Comparison of ENCODE assay signal across 8 mouse cellular contexts in the genomic region with DNA sequence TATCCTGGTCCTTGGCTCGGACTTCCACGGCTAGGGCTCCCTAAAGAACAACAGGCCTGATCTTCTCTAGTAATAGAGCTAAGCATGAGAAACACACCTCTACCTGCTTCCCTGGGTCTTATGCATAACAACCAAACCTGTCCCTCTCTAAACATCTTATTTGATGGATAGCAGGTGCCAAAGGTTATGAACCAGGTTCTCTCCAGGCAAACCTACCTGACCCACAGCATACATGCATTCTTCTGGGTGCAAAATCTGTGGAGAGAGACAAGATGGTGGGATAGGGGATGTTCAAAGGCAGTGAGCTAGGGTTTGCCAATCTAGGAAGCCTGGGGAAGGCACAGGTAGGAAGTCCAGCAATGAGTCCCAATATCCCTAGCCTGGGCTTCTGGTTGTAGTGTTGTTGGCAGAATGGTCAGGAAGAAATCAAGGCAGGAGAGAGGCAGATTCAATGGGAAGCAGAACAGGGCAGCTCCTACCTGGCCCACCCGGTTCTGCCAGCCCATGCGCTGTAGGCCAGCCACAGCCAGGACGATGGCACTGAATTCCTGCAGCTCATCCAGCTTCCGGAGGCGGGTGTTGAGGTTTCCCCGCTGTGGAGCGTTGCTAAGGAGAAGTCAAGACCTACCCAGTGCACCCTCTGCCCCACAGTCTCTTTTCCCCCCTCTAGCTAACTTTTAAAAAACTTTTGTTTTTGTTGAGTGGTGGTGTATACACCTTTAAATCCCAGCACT. TPM values are rescaled to one million over a fixed set of nuclear protein-coding genes. Genes with fewer than 3 reads are reported as not detected.
DNase-seq lines count a peak whose midpoint lies in the region; ATAC-seq lines count a peak whose summit lies in the region.

No protein-coding gene starts in this region.

- no peaks in the 10 kb centered on the region for H3K27me3 ChIP-seq in lung, embryonic 16.5 days (ENCODE audit: control insufficient read depth, insufficient read depth, low read depth, low read length)
- H3K27me3 ChIP-seq in embryonic facial prominence, embryonic 12.5 days: no peaks in the 10 kb centered on the region
- no peaks in the 10 kb centered on the region for H3K27me3 ChIP-seq in hindbrain, embryonic 16.5 days (replicated peaks; ENCODE audit: control insufficient read depth, insufficient read depth, low read length)
- H3K27me3 ChIP-seq in neural tube, embryonic 11.5 days (ENCODE audit: control insufficient read depth, insufficient read depth, low read length): no peaks in the 10 kb centered on the region

- peak overlapping the region; percentile 72 for H3K4me2 ChIP-seq in lung, embryonic 16.5 days (ENCODE audit: low read depth, low read length)
- peak overlapping the region; percentile 78 for H3K4me2 ChIP-seq in embryonic facial prominence, embryonic 12.5 days (replicated peaks)
- peak overlapping the region; percentile 89; the same call in 1 of the 2 replicates for H3K4me2 ChIP-seq in hindbrain, embryonic 16.5 days (ENCODE audit: low read length)
- peak overlapping the region; percentile 3; the same call in 1 of the 2 replicates for H3K4me2 ChIP-seq in neural tube, embryonic 11.5 days (ENCODE audit: low read depth)

- H3K27ac ChIP-seq in lung, embryonic 16.5 days (ENCODE audit: low read length): no peak overlapping the region
- no peak overlapping the region for H3K27ac ChIP-seq in embryonic facial prominence, embryonic 12.5 days
- H3K27ac ChIP-seq in hindbrain, embryonic 16.5 days (ENCODE audit: low read depth, low read length): no peak overlapping the region
- H3K27ac ChIP-seq in neural tube, embryonic 11.5 days (ENCODE audit: low read depth, low read length): no peak overlapping the region

- H3K9ac ChIP-seq in lung, embryonic 16.5 days (ENCODE audit: low read length): peak overlapping the region; percentile 59; the same call in 1 of the 2 replicates
- H3K9ac ChIP-seq in embryonic facial prominence, embryonic 12.5 days: peak overlapping the region; percentile 98; the same call in 1 of the 2 replicates
- no peak overlapping the region for H3K9ac ChIP-seq in hindbrain, embryonic 16.5 days (ENCODE audit: low read depth, low read length)
- H3K9ac ChIP-seq in neural tube, embryonic 11.5 days (ENCODE audit: low read length): no peak overlapping the region

- ATAC-seq in lung, embryonic 16.5 days (ENCODE audit: low read depth): no peak
- ATAC-seq in embryonic facial prominence, embryonic 12.5 days (ENCODE audit: insufficient number of reproducible peaks, insufficient read depth, low FRiP score, low TSS enrichment): no peak
- no peak for ATAC-seq in hindbrain, embryonic 16.5 days
- no peak for ATAC-seq in neural tube, embryonic 11.5 days (ENCODE audit: insufficient read depth, low FRiP score, low TSS enrichment)

- WGBS in lung, embryonic 16.5 days: 53% methylated on average over 9 of the region's 9 CpGs
- WGBS in embryonic facial prominence, embryonic 12.5 days: 71% methylated on average over 9 of the region's 9 CpGs
- WGBS in hindbrain, embryonic 16.5 days: 67% methylated on average over 9 of the region's 9 CpGs
- 69% methylated on average over 9 of the region's 9 CpGs for WGBS in neural tube, embryonic 11.5 days

- H3K4me1 ChIP-seq in lung, embryonic 16.5 days (replicated peaks; ENCODE audit: control insufficient read depth, insufficient read depth, low read length): peaks cover 19% of the 10 kb centered on the region
- H3K4me1 ChIP-seq in embryonic facial prominence, embryonic 12.5 days: peaks cover 17% of the 10 kb centered on the region
- H3K4me1 ChIP-seq in hindbrain, embryonic 16.5 days (ENCODE audit: control insufficient read depth, insufficient read depth, low read depth, low read length): peaks cover 21% of the 10 kb centered on the region
- peaks cover 6% of the 10 kb centered on the region for H3K4me1 ChIP-seq in neural tube, embryonic 11.5 days (ENCODE audit: control insufficient read depth, insufficient read depth, low read length)

- DNase-seq in lung, postnatal 36 days: no peak
- DNase-seq in neural tube, embryonic 11.5 days (ENCODE audit: low spot score): no peak
- DNase-seq in gastrocnemius, postnatal 10 days: no peak
- DNase-seq in cerebellum, postnatal 25 days: no peak
- no peak for DNase-seq in right cerebral cortex, postnatal 25 days

- no peaks in the 10 kb centered on the region for H3K9me3 ChIP-seq in lung, embryonic 16.5 days (ENCODE audit: control insufficient read depth, low read length)
- no peaks in the 10 kb centered on the region for H3K9me3 ChIP-seq in embryonic facial prominence, embryonic 12.5 days
- H3K9me3 ChIP-seq in hindbrain, embryonic 16.5 days (ENCODE audit: control insufficient read depth, low read length): no peaks in the 10 kb centered on the region
- H3K9me3 ChIP-seq in neural tube, embryonic 11.5 days (ENCODE audit: control insufficient read depth, low read length): no peaks in the 10 kb centered on the region

- H3K4me3 ChIP-seq in lung, embryonic 16.5 days (ENCODE audit: low read length): peak overlapping the region; percentile 91
- H3K4me3 ChIP-seq in embryonic facial prominence, embryonic 12.5 days: peak overlapping the region; percentile 96; the same call in 1 of the 2 replicates
- no peak overlapping the region for H3K4me3 ChIP-seq in hindbrain, embryonic 16.5 days (ENCODE audit: low read length)
- H3K4me3 ChIP-seq in neural tube, embryonic 11.5 days (ENCODE audit: low read depth, low read length): peak overlapping the region; percentile 98; the same call in 1 of the 2 replicates

- peaks cover 24% of the 10 kb centered on the region for H3K36me3 ChIP-seq in lung, embryonic 16.5 days (ENCODE audit: control insufficient read depth, insufficient read depth, low read length)
- peaks cover 47% of the 10 kb centered on the region for H3K36me3 ChIP-seq in embryonic facial prominence, embryonic 12.5 days
- peaks cover 11% of the 10 kb centered on the region for H3K36me3 ChIP-seq in hindbrain, embryonic 16.5 days (ENCODE audit: control insufficient read depth, insufficient read depth, low read length)
- H3K36me3 ChIP-seq in neural tube, embryonic 11.5 days (ENCODE audit: control insufficient read depth, insufficient read depth, low read length): peaks cover 11% of the 10 kb centered on the region

RNA-seq across cellular contexts. Expression of a gene that starts 3.1 kb away (rescaled TPM):
- 318 and 395 TPM in 2 replicates for polyA plus RNA-seq in lung, embryonic 16.5 days (2015; fragmentation: Nextera tagmentation; extraction: Ambion mirVana)
- 399 and 416 TPM in 2 replicates for polyA plus RNA-seq in embryonic facial prominence, embryonic 12.5 days (2016; fragmentation: Nextera tagmentation; extraction: Ambion mirVana)
- 106 and 143 TPM in 2 replicates for polyA plus RNA-seq in hindbrain, embryonic 16.5 days (2015; fragmentation: Nextera tagmentation; extraction: Ambion mirVana)
- 366 and 382 TPM in 2 replicates for polyA plus RNA-seq in neural tube, embryonic 11.5 days (2014; fragmentation: Nextera tagmentation; extraction: Ambion mirVana)
- 10 to 100 TPM; 41.0 to 47.2 TPM for total RNA-seq in gastrocnemius, postnatal 10 days (2021)

RNA-seq across cellular contexts. Expression of a gene that starts 6.4 kb away (rescaled TPM):
- polyA plus RNA-seq in lung, embryonic 16.5 days (2015; fragmentation: Nextera tagmentation; extraction: Ambion mirVana): 110 and 117 TPM in 2 replicates
- polyA plus RNA-seq in embryonic facial prominence, embryonic 12.5 days (2016; fragmentation: Nextera tagmentation; extraction: Ambion mirVana): 126 TPM in 2 replicates
- polyA plus RNA-seq in hindbrain, embryonic 16.5 days (2015; fragmentation: Nextera tagmentation; extraction: Ambion mirVana): 64.0 and 67.4 TPM in 2 replicates
- polyA plus RNA-seq in neural tube, embryonic 11.5 days (2014; fragmentation: Nextera tagmentation; extraction: Ambion mirVana): 139 and 140 TPM in 2 replicates
- total RNA-seq in gastrocnemius, postnatal 10 days (2021): 10 to 100 TPM; 29.2 to 31.0 TPM

RNA-seq across cellular contexts. Expression of a gene that starts 11.8 kb away (rescaled TPM):
- 38.0 and 42.3 TPM in 2 replicates for polyA plus RNA-seq in lung, embryonic 16.5 days (2015; fragmentation: Nextera tagmentation; extraction: Ambion mirVana)
- polyA plus RNA-seq in embryonic facial prominence, embryonic 12.5 days (2016; fragmentation: Nextera tagmentation; extraction: Ambion mirVana): 37.2 and 39.1 TPM in 2 replicates
- polyA plus RNA-seq in hindbrain, embryonic 16.5 days (2015; fragmentation: Nextera tagmentation; extraction: Ambion mirVana): 32.5 and 42.6 TPM in 2 replicates
- 47.6 and 48.6 TPM in 2 replicates for polyA plus RNA-seq in neural tube, embryonic 11.5 days (2014; fragmentation: Nextera tagmentation; extraction: Ambion mirVana)
- total RNA-seq in gastrocnemius, postnatal 10 days (2021): 10 to 100 TPM; 11.7 to 17.0 TPM

RNA-seq across cellular contexts. Expression of a gene that starts 17.5 kb away (rescaled TPM):
- polyA plus RNA-seq in lung, embryonic 16.5 days (2015; fragmentation: Nextera tagmentation; extraction: Ambion mirVana): 6.8 and 7.4 TPM in 2 replicates
- 8.5 and 9.4 TPM in 2 replicates for polyA plus RNA-seq in embryonic facial prominence, embryonic 12.5 days (2016; fragmentation: Nextera tagmentation; extraction: Ambion mirVana)
- 23.1 and 27.1 TPM in 2 replicates for polyA plus RNA-seq in hindbrain, embryonic 16.5 days (2015; fragmentation: Nextera tagmentation; extraction: Ambion mirVana)
- polyA plus RNA-seq in neural tube, embryonic 11.5 days (2014; fragmentation: Nextera tagmentation; extraction: Ambion mirVana): 14.9 and 17.1 TPM in 2 replicates
- total RNA-seq in gastrocnemius, postnatal 10 days (2021): 10 to 100 TPM in 1 of 2 experiments, 1 to 10 TPM in 1; 7.5 to 15.7 TPM

RNA-seq across cellular contexts. Expression of a gene that starts 23.9 kb away (rescaled TPM):
- 31.4 and 32.8 TPM in 2 replicates for polyA plus RNA-seq in lung, embryonic 16.5 days (2015; fragmentation: Nextera tagmentation; extraction: Ambion mirVana)
- polyA plus RNA-seq in embryonic facial prominence, embryonic 12.5 days (2016; fragmentation: Nextera tagmentation; extraction: Ambion mirVana): 28.3 and 32.4 TPM in 2 replicates
- polyA plus RNA-seq in hindbrain, embryonic 16.5 days (2015; fragmentation: Nextera tagmentation; extraction: Ambion mirVana): 43.5 and 46.4 TPM in 2 replicates
- polyA plus RNA-seq in neural tube, embryonic 11.5 days (2014; fragmentation: Nextera tagmentation; extraction: Ambion mirVana): 29.3 and 32.9 TPM in 2 replicates
- 10 to 100 TPM; 18.2 to 20.2 TPM for total RNA-seq in gastrocnemius, postnatal 10 days (2021)

Comparison
In these comparisons a context has a peak if more than half of its experiments do, and no peak if none do; other contexts are left out.
1. H3K4me2 ChIP-seq: peak in every context shown above with its lines; median percentile 89 in hindbrain, embryonic 16.5 days; 78 in embryonic facial prominence, embryonic 12.5 days; 72 in lung, embryonic 16.5 days; 3 in neural tube, embryonic 11.5 days.
2. H3K9ac ChIP-seq: peak in lung, embryonic 16.5 days (single experiment) and embryonic facial prominence, embryonic 12.5 days (single experiment); none in hindbrain, embryonic 16.5 days (single experiment) and neural tube, embryonic 11.5 days (single experiment).